Mouse (Mus musculus) layer of hippocampus, adult 9-11 months (tissue): ENCODE results near the gene Sema6b.

ENCODE experiments used
- DNase-seq: peaks from one replicate; pipeline ENCODE4 v3.0.0; 2022

Gene Sema6b

GRCm38 (mm10) chr17:56144546-56144945 is 4.4 kb upstream of the Sema6b start:
- DNase-seq = no peak

GRCm38 (mm10) chr17:56141702-56142605 is 1.8 kb upstream of the Sema6b start:
- no peak for DNase-seq

GRCm38 (mm10) chr17:56139355-56139754 is 788 bp downstream of the Sema6b start:
- no peak for DNase-seq

- no peak for DNase-seq
These were observed 2.1 kb downstream of the Sema6b start for GRCm38 (mm10) chr17:56137839-56138613.

- DNase-seq = no peak
These were observed 3.6 kb downstream of the Sema6b start for GRCm38 (mm10) chr17:56136558-56136957.

- no peak for DNase-seq
These were observed 5.6 kb downstream of the Sema6b start for GRCm38 (mm10) chr17:56134463-56134971.

GRCm38 (mm10) chr17:56133457-56134363 is 6.4 kb downstream of the Sema6b start:
- DNase-seq = no peak

- no peak for DNase-seq
These were observed 7.5 kb downstream of the Sema6b start for GRCm38 (mm10) chr17:56132661-56133060.

GRCm38 (mm10) chr17:56131814-56132213 is 8.3 kb downstream of the Sema6b start:
- DNase-seq = no peak

- no peak for DNase-seq
These were observed 9.0 kb downstream of the Sema6b start for GRCm38 (mm10) chr17:56131136-56131535.

- DNase-seq = peak; percentile 4
These were observed 11.9 kb downstream of the Sema6b start for GRCm38 (mm10) chr17:56128246-56128645.

- no peak for DNase-seq
These were observed 14.0 kb downstream of the Sema6b start for GRCm38 (mm10) chr17:56126175-56126574.

GRCm38 (mm10) chr17:56125276-56125630 is 14.9 kb downstream of the Sema6b start:
- no peak for DNase-seq

- DNase-seq = no peak
These were observed 15.5 kb downstream of the Sema6b start for GRCm38 (mm10) chr17:56124377-56125275.

GRCm38 (mm10) chr17:56123681-56124340 is 16.3 kb downstream of the Sema6b start:
- DNase-seq = no peak

GRCm38 (mm10) chr17:56123161-56123560 is 17.0 kb downstream of the Sema6b start:
- DNase-seq = no peak

GRCm38 (mm10) chr17:56121826-56122225 is 18.3 kb downstream of the Sema6b start, which contains the start of gene Lrg1:
Gene Lrg1, minus strand, starts transcription at chr17:56122001.
- no peak for DNase-seq

GRCm38 (mm10) chr17:56119981-56120880 is 19.9 kb downstream of the Sema6b start:
- DNase-seq = no peak

- DNase-seq = no peak
These were observed 20.7 kb downstream of the Sema6b start for GRCm38 (mm10) chr17:56119431-56119830.

GRCm38 (mm10) chr17:56117251-56117710 is 22.9 kb downstream of the Sema6b start, which contains the start of gene Plin5:
Gene Plin5, minus strand, starts transcription at chr17:56117596.
- DNase-seq = no peak
